Mouse (Mus musculus) kidney, adult 18-20 months (tissue): ENCODE data around the gene Soat2.
A peak's percentile ranks its signal among the peaks of the same experiment; 100 is the strongest.

ENCODE experiments used
- DNase-seq: peaks from one replicate; pipeline ENCODE4 v3.0.0; 2021

The Soat2 gene

DNA sequence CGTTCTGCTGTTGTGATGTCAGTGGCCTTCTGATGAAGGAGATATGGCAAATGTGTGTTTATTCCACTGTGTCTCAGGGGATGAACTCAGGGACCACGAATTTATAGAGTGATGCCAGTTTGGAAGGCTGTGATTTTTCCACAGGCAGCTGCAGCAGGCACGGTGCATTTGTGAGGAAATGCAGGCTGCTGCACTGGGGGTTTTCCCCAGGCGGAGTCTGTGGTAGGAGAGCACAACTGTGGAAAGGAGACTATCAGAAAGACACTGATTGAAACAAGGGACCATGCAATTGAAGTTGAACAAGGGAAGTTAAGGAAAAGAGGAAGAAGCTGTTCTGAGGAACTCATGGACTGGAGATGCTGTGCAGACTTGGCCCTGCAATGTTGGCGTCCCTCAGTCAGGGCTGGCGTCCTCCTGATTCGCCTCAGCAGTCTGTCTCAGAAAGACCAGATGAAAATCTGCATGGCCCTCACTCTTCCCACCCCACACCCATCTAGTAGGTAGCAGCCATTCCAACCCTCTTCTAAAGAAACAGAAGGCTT is 42.0 kb downstream of the Soat2 start:
- DNase-seq, result no peak

DNA sequence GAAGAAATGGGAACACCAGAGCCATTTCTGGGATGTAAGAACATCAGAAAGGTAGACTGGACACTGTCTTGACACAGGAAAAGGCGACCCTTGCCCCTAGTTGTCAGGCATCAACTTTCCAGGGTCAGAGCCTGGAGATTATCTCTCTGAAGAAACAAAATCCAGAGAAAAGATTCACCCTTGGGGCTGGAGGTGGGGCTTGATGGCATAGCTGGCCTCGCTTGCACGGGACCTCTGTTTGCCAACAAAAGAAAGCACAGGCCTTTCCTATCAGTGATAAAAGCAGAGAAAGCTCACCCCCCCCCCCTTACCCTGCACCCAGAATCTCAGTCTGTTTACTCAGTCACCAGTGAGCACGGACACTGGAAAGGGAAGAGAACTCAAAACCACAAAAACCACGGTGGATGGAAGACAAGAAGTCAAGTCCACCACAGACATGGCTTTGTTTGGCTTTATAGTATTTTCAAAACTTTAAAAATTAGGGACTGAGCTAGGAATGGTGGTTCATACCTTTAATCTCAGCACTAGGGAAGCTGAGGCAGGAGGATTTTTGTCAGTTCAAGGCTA is 42.6 kb downstream of the Soat2 start:
- no peak for DNase-seq

- no peak for DNase-seq
Measured at GRCm38 (mm10) chr15:102193652-102194051, 43.3 kb downstream of the Soat2 start.

DNA sequence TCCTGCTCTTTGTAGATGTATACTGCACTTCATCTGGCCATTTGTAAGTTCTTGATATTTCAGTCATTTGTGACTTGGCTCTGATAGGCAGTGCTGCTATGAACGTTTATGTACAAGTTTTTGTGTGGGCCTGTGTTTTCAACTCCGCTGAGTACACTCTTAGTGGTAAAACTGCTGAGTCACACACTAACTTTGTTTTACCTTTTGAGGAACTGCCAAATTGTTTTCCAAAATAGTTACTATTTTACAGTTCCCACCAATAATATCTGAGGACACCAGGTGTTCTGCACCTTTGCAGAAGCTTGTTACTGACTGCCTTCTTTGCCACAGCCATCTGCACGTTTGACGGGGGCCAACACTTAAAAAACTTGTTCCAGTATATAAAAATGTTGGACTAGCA is 44.1 kb downstream of the Soat2 start:
- DNase-seq, result peak; percentile 36

DNA sequence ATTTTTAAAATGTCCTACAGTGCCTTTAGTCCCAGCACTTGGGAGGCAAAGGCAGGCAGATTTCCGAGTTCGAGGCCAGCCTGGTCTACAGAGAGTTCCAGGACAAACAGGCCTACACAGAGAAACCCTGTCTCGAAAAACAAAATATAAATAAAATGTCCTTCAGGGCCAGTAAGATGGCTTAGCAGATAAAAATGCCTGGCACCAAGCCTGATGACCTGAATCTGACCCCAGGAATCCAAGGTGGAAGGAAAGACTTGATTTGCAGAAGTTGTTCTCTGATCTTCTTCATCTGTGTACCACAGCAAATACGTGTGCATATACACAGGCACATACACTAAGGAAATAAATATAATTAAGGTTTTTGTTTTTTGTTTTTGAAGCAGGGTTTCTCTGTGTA is 45.0 kb downstream of the Soat2 start:
- no peak for DNase-seq

GRCm38 (mm10) chr15:102198841-102199240 is 48.5 kb downstream of the Soat2 start:
- DNase-seq, result no peak

DNA sequence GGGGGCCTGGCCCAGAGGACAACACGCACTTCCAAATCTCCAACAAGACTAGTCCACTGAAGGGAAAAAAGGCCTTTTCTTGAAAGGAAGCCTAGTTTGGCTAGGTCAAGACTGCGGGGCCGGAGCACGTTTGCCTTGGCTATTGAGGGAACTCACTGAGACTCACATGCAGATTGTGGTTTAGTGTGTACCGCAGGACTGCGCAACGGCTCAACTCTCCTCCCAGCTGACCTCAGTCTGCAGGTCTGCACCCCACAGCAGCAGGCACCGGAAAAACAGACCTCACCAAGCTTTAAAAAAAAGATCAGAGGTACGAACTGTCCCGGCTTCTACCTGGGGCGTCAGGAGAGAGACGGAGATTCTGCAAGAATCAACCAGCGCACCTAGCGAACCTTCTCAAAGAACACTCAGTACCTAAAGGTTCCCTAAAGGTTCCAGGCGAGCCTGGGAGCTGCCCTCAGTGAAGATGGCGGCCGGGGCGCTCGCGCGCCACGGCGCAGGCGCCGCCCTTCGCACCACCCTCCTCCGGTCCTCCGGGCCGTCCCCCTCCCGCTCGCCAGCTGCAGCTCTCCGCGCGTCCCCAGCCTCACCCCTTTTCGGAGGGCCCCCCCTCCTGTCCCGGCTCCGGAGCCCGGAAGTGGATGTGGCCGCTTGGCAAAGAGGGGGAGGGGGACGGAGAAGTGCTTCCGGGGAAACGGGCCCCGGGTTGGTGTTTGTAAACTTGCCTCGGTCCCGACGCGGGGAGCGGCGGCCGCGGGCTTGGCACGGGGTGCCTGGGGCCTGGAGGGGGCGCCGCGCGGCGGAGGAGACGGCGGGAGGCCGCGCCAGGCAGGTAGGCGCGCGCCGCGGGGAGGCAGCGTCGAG is 52.9 kb downstream of the Soat2 start, which contains the start of gene Zfp740:
Zfp740 (plus strand) TSS at position 279 of the 864 bp plus-strand sequence.
- DNase-seq, result peak; percentile 93

DNA sequence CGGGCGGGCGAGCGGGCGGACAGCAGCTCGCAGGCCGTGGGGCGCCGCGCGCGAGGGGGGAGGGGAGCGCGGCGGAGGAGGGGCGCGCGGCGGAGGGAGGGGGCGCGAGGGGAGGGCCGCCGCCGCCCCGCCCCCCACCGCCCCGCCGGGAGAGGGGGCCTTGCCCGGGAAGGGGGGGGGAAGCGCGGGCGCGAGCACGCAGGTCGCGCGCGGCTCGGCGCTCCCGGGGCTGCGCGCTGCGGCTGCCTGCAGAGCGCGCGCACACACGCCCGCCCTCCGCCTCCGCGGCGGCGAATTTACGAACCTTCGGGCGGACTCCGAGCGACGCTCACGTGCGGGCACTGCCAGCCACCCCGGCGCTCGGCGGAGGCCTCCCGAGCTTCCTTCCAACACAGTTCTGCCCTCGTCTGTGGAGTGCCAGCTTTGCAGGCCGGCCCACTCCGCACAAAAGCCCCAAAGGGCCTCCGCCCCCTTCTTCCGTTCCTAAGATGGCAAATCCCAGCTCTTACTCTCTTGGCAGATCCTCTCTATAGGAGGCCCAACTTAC is 53.6 kb downstream of the Soat2 start:
- peak; percentile 77 for DNase-seq

GRCm38 (mm10) chr15:102204674-102205505 is 54.6 kb downstream of the Soat2 start, which contains the start of gene Csad:
Gene Csad (minus strand): TSS chr15:102204724.
- peak; percentile 28 for DNase-seq

DNA sequence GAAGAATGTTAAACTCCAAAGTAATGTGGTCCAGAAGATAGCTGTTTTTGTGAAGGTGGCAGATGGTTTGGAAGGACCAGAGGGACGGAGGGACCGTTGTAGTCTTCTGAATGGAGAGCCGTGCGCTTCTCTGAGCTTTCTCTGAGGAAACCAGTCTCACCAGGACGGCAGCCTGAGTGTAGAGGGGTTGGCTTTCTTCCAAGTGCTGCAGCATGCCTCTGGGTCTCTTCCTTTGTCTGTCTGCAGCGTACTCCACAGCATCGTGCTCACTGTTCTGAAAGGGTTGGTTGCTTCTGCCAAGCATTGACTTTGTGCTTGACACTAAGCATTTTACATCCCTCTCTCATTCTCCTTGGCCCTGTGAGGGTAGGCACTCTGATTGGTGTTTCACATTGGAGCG is 55.5 kb downstream of the Soat2 start:
- no peak for DNase-seq

- DNase-seq, result peak; percentile 32
Measured at GRCm38 (mm10) chr15:102207351-102207750, 57.0 kb downstream of the Soat2 start.

GRCm38 (mm10) chr15:102208092-102208561 is 57.8 kb downstream of the Soat2 start:
- no peak for DNase-seq

DNA sequence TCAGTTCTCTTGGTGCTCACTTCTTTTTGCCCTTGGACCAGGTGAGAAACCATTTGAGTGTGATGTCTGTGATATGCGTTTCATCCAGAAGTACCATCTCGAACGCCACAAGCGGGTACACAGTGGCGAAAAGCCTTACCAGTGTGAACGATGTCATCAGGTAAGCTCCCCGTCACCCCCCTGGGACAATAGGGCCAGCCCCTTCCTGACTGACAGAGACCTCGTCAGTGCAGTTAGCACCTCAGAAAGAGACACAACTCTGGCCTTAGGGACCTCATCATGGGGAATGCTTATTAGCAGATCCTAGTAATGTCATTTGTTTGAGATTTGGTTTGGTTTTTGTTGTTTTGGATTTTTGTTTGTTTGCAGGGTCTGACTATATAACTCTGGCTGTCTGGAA is 58.8 kb downstream of the Soat2 start:
- no peak for DNase-seq

DNA sequence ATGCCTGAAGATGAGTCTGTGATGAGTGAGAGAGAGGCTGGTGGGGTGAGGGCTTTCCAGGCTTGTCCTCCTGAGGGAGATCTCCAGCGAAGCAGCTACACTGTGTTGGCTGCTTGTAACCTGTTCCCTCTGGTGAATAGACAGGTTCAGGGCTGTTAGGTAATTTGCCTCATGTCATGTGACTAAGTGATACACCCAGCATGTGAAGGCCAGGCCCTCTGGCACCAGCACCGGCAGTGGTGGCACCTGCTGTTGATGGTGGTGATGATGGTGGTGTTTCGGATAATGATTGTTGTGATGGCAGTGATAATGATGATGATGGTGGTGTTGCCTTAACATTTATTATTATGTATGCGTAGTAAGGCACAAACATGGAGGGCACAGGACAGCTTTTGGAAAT is 60.5 kb downstream of the Soat2 start:
- no peak for DNase-seq

DNA sequence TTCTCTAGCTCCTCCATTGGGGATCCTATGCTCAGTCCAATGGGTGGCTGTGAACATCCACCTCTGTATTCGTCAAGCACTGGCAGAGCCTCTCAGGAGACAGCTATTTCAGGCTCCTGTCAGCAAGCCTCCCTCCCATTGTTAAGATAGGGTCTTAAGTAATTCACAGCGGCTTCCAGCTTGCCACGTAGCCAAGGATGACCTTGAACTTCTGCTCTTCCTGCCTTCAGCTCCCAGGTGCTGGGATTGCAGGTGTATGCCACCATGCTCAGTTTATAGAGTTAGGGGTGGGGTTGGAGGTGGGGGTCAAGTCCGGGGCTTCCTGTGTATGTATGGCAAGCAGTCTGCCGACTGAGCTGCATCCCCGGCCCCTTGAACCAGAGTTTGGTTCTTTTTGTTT is 61.6 kb downstream of the Soat2 start:
- no peak for DNase-seq
